Mouse (Mus musculus) brain, embryonic 14.5 days (tissue): ENCODE data around the gene Gm10272. TPM values are rescaled to one million over a fixed set of nuclear protein-coding genes. Genes with fewer than 3 reads are reported as not detected.

Experiments
- DNase-seq: peaks from one replicate; pipeline ENCODE4 v3.0.0-alpha.2; 2011; ENCODE audit warnings: low read depth
- CTCF ChIP-seq: fragments of 200-500 bp; IDR thresholded peaks from 2 replicates; pipeline ENCODE4 v1.5.1; 2012; ENCODE audit warnings: inconsistent platforms, mild to moderate bottlenecking, moderate library complexity, borderline replicate concordance; ENCODE audit not compliant: insufficient read depth, insufficient read length; ENCODE audit errors: extremely low read depth
- POLR2A ChIP-seq: fragments of 200-500 bp; IDR thresholded peaks from 2 replicates; pipeline ENCODE4 v1.6.1; 2012; ENCODE audit warnings: mild to moderate bottlenecking, inconsistent platforms, borderline replicate concordance; ENCODE audit not compliant: poor library complexity, insufficient read depth, insufficient read length, severe bottlenecking; ENCODE audit errors: extremely low read depth
- polyA plus RNA-seq: library from polyadenylated mRNA; depleted of rRNA; stranded (reverse); fragments of >200 nt; gene quantifications from 2 replicates; pipeline ENCODE4 v1.2.3, GENCODE M21; 2012; rRNA removed

Gm10272 gene
- not detected in 2 replicates for polyA plus RNA-seq

DNA sequence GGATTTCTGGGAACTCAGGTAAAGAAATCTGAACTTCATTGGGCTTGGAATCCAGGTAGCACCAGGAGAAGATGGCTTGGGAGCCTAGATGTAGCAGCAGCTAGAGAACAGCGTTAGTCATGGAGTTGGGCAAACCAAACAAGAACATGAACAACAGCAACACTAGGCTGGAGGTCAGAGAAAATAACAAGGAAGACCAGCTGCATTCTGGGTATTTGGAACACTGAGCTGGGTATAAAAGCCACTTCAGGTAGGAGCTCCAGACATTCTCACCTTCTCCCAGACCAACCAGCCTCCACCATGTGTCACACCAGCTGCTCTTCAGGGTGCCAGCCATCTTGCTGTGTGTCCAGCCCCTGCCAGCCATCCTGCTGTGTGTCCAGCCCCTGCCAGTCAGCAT lies at the start of gene Gm10272:
TSS of gene Gm10272 (plus strand) at position 301 of the 400 bp plus-strand sequence.
- DNase-seq: no peak
- TF ChIP-seq POLR2A: no peak
- TF ChIP-seq CTCF: no peak

- no peak for DNase-seq
- TF ChIP-seq CTCF (no peak), POLR2A (no peak)
Measured at GRCm38 (mm10) chr10:77658286-77658994, 48.0 kb upstream of the Gm10272 start.

DNA sequence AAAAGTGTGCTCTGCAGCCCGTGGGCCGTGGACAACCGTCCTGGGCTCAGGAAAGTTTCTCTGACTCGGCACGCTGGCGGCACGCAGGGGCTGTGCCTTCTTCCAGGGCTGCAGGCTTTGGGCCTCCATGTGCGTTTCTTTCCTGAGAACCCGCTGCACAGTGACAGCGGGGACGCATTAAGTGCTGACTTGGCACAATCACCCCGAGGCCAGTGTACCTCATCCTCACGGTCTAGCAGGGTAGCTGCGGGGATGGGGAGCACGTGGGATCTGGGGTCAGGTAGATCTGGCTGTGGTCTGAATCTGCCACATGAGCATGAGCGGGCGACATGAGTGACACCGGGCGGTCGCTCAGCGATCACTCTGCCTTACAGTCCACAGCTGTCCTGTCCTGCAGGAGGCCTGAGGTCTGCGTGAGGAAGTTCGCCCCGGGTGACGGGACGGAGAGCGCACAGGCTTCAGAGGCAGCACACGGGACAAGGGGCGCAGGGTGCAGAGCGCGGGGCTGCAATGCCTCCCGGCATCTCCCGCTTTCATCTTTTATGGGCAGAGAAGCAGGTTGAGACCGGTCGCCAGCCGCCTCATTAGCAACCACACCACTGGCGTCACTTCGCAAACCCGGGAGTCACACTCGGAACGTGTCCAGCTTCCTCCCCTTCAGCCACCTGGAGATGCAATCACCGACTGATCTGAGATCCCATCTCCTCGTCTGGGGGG lies 42.3 kb upstream of the Gm10272 start:
- TF ChIP-seq POLR2A: no peak

GRCm38 (mm10) chr10:77666342-77666741 lies 40.1 kb upstream of the Gm10272 start:
- DNase-seq: no peak
- TF ChIP-seq POLR2A: no peak
- TF ChIP-seq CTCF: no peak

More for the DNA sequence above, 42.3 kb upstream of the Gm10272 start:
- no peak for DNase-seq

- TF ChIP-seq CTCF (no peak), POLR2A (no peak)
- no peak for DNase-seq
Measured at GRCm38 (mm10) chr10:77667402-77667801, 39.0 kb upstream of the Gm10272 start.

GRCm38 (mm10) chr10:77670710-77671109 lies 35.7 kb upstream of the Gm10272 start:
- DNase-seq: no peak
- TF ChIP-seq POLR2A: no peak
- no peak for TF ChIP-seq CTCF

DNA sequence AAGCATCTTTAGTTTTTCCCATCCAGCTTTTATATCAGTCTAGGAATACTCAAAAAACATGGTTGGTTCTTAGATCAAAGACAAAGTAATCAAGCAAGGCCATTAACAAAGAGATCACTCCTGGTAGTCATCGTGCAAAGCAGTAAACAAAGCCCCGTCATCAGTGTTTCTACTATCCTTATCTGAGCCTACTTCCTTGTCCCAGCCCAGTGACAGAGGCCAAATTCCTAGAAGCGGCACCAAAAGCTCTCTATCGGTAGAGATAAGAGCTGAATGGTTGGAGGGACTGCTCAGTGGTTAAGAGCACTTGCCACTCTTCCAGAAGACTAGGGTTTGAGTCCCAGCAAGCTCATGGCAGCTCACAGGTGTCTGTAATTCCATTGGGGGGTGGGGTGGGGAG lies 34.9 kb upstream of the Gm10272 start:
- TF ChIP-seq POLR2A: no peak
- no peak for TF ChIP-seq CTCF
- no peak for DNase-seq

DNA sequence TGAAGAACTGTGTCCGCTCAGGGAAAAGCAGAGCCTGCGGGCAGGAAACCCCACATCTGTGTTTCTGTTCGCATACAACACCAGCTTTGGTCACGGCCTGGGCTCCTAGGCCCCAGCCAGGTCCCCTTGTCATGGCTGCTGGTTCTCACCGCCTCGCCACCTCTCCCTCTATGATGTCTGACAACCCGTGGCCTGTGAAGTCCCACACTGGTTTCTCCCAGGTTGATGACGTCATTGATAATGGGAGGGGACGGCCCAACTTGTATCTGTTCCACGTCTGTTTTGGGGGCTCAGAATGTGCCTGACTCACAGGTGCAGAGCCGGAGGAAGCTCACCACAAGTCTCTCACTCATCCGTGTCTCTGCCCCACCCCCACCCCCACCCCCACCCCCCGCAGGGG lies 32.7 kb upstream of the Gm10272 start:
- TF ChIP-seq CTCF (no peak), POLR2A (no peak)
- no peak for DNase-seq

DNA sequence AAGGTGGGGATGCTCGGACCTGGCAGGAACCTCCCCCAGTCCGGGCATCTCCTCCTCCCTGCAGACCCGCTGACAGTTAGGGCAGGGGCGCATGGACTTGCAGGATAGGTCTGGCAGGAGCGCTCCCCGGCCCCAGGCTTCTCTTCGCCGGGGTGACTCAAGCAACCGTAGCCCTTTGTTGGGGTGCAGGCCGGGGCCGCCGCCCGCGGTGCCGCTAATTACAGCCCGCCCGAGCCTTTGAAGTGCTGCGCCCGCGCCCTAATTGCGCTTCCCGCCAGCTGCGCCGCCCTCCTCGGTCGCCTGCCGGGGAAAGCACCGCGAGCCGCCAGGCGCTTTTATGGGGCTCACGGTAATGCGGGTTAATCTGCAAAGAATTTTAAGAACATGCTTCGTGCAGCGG lies 28.9 kb upstream of the Gm10272 start:
- TF ChIP-seq CTCF (no peak), POLR2A (no peak)
- peak; percentile 76 for DNase-seq

DNA sequence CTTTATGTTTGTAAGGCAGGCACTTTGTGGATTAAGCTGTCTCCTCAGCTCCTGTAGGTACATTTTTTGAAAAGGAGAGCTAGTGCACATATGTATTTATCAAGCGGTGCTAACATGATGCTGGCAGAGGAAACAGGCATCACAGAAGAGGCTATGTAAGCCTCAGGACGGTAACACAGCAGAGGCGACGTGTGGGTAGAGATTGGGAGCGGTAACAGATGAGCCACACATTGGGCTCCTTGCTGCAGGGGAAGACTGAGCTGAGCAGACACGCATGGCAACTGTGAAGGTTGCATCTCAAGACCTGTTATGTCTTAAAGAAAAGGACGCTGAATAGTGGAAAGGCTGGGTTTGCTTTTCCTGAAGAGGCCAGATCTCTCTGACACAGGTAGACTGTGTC lies 23.4 kb upstream of the Gm10272 start:
- no peak for TF ChIP-seq CTCF
- TF ChIP-seq POLR2A: no peak

GRCm38 (mm10) chr10:77684181-77684580 lies 22.2 kb upstream of the Gm10272 start:
- TF ChIP-seq CTCF: no peak
- TF ChIP-seq POLR2A: no peak
- no peak for DNase-seq

More for the DNA sequence above, 23.4 kb upstream of the Gm10272 start:
- DNase-seq: no peak
